Mouse (Mus musculus) MEL (cell line): ENCODE measurements at regions not wholly inside any gene's neighbourhood (a gene's known extent, or its start where the extent isn't known, plus 50 kb on each side); places are given as distances from the start of the nearest gene placed in this dataset.

Experiments used
- DNase-seq: peaks from one replicate; pipeline ENCODE4 v3.0.0; 2011; ENCODE audit warnings: low read depth, low spot score
- H3K27ac ChIP-seq: 2 replicates; pipeline ENCODE4 v1.5.1; 2012; ENCODE audit warnings: low read depth, mild to moderate bottlenecking, control low read depth, low read length, moderate library complexity; ENCODE audit not compliant: control insufficient read depth
- H3K27me3 ChIP-seq, 2 experiments: fragments of 150-350 bp in 1 of 2; sonication (generic) in 1 of 2; 2 replicates each; pipeline ENCODE4 v1.6.1; 2012; ENCODE audit warnings: low read length in 2 of 2, mild to moderate bottlenecking in 2 of 2, improper control_type of control experiment in 1 of 2, moderate library complexity in 1 of 2; ENCODE audit not compliant: insufficient read depth in 2 of 2, control insufficient read depth in 1 of 2
- H3K36me3 ChIP-seq, 2 experiments: 2 replicates each; pipeline ENCODE4 v1.6.1; 2012 to 2014; ENCODE audit warnings: low read length in 2 of 2, improper control_type of control experiment in 1 of 2, inconsistent platforms in 1 of 2, mild to moderate bottlenecking in 1 of 2; ENCODE audit not compliant: insufficient read depth in 2 of 2, control insufficient read depth in 1 of 2
- H3K4me1 ChIP-seq, 2 experiments: fragments of 150-350 bp in 1 of 2; sonication (generic) in 1 of 2; 2 replicates each; pipeline ENCODE4 v1.6.1; 2012; ENCODE audit warnings: low read length in 2 of 2, improper control_type of control experiment in 1 of 2, mild to moderate bottlenecking in 1 of 2; ENCODE audit not compliant: insufficient read depth in 2 of 2, control insufficient read depth in 1 of 2
- H3K4me3 ChIP-seq, 2 experiments: fragments of 150-350 bp in 1 of 2; sonication (generic) in 1 of 2; 2 replicates each; pipeline ENCODE4 v1.5.1; 2012; ENCODE audit warnings: low read depth in 2 of 2, low read length in 2 of 2, mild to moderate bottlenecking in 2 of 2, moderate library complexity in 2 of 2, control low read depth in 1 of 2, improper control_type of control experiment in 1 of 2; ENCODE audit not compliant: control insufficient read depth in 1 of 2, insufficient read depth in 1 of 2
- H3K79me2 ChIP-seq: 2 replicates; pipeline ENCODE4 v1.6.1; 2012; ENCODE audit warnings: mild to moderate bottlenecking, low read length, moderate library complexity; ENCODE audit not compliant: control insufficient read depth, poor library complexity, insufficient read depth
- H3K9ac ChIP-seq: 2 replicates; pipeline ENCODE4 v1.6.1; 2012; ENCODE audit warnings: low read depth, mild to moderate bottlenecking, control low read depth, low read length, moderate library complexity; ENCODE audit not compliant: control insufficient read depth, poor library complexity, severe bottlenecking
- H3K9me3 ChIP-seq: fragments of 150-350 bp; sonication (generic); replicated peaks from 2 replicates; pipeline ENCODE4 v1.6.1; 2012; ENCODE audit warnings: mild to moderate bottlenecking, low read length, improper control_type of control experiment, moderate library complexity; ENCODE audit not compliant: insufficient read depth
- BHLHE40 ChIP-seq: IDR thresholded peaks from 2 replicates; pipeline ENCODE4 v1.6.1; 2012; ENCODE audit warnings: low read depth, mild to moderate bottlenecking, inconsistent platforms, low read length, improper control_type of control experiment, borderline replicate concordance
- E2F4 ChIP-seq: IDR thresholded peaks from 2 replicates; pipeline ENCODE4 v1.6.1; 2011; ENCODE audit warnings: low read depth, low read length, improper control_type of control experiment, borderline replicate concordance
- ELF1 ChIP-seq: IDR thresholded peaks from 2 replicates; pipeline ENCODE4 v1.6.1; 2014; ENCODE audit warnings: low read depth, mild to moderate bottlenecking, inconsistent platforms, low read length, improper control_type of control experiment, moderate library complexity
- EP300 ChIP-seq, 2 experiments: IDR thresholded peaks; 2 replicates each; pipeline ENCODE4 v1.6.1; 2011; ENCODE audit warnings: improper control_type of control experiment in 2 of 2, low read length in 2 of 2, low read depth in 1 of 2, mild to moderate bottlenecking in 1 of 2
- ETS1 ChIP-seq: IDR thresholded peaks from 2 replicates; pipeline ENCODE4 v1.6.1; 2012; ENCODE audit warnings: low read depth, mild to moderate bottlenecking, inconsistent platforms, low read length, improper control_type of control experiment, moderate library complexity
- GABPA ChIP-seq: IDR thresholded peaks from 2 replicates; pipeline ENCODE4 v1.6.1; 2012; ENCODE audit warnings: low read depth, mild to moderate bottlenecking, inconsistent platforms, low read length, improper control_type of control experiment, moderate library complexity
- MEF2A ChIP-seq: IDR thresholded peaks from 2 replicates; pipeline ENCODE4 v1.6.1; 2014; ENCODE audit warnings: low read depth, mild to moderate bottlenecking, inconsistent platforms, low read length, improper control_type of control experiment; ENCODE audit not compliant: poor library complexity, insufficient replicate concordance, severe bottlenecking; ENCODE audit errors: extremely low read depth
- NELFE ChIP-seq: IDR thresholded peaks from 2 replicates; pipeline ENCODE4 v1.6.1; 2011; ENCODE audit warnings: low read depth, low read length, improper control_type of control experiment
- POLR2A ChIP-seq, 2 experiments: IDR thresholded peaks; 2 replicates each; pipeline ENCODE4 v1.6.1; 2011 to 2012; ENCODE audit warnings: low read length in 2 of 2, mild to moderate bottlenecking in 2 of 2, control low read depth in 1 of 2, improper control_type of control experiment in 1 of 2, low read depth in 1 of 2, moderate library complexity in 1 of 2; ENCODE audit not compliant: control insufficient read depth in 1 of 2, insufficient read depth in 1 of 2, poor library complexity in 1 of 2
- POLR2AphosphoS5 ChIP-seq: IDR thresholded peaks from 2 replicates; pipeline ENCODE4 v1.6.1; 2012; ENCODE audit warnings: low read depth, borderline replicate concordance, mild to moderate bottlenecking, inconsistent platforms, low read length, moderate library complexity, mixed read lengths
- RAD21 ChIP-seq: IDR thresholded peaks from 2 replicates; pipeline ENCODE4 v1.6.1; 2011; ENCODE audit warnings: mild to moderate bottlenecking, low read depth, low read length, improper control_type of control experiment
- RCOR1 ChIP-seq: IDR thresholded peaks from 2 replicates; pipeline ENCODE4 v1.6.1; 2012; ENCODE audit warnings: low read depth, mild to moderate bottlenecking, inconsistent platforms, low read length, improper control_type of control experiment
- SIN3A ChIP-seq: IDR thresholded peaks from 2 replicates; pipeline ENCODE4 v1.6.1; 2012; ENCODE audit warnings: low read length, improper control_type of control experiment, inconsistent platforms
- SMC3 ChIP-seq: IDR thresholded peaks from 2 replicates; pipeline ENCODE4 v1.6.1; 2011; ENCODE audit warnings: low read depth, low read length, improper control_type of control experiment
- TAL1 ChIP-seq: IDR thresholded peaks from 2 replicates; pipeline ENCODE4 v1.6.1; 2012; ENCODE audit warnings: mild to moderate bottlenecking, inconsistent platforms, low read length, moderate library complexity, mixed read lengths
- TCF12 ChIP-seq: IDR thresholded peaks from 2 replicates; pipeline ENCODE4 v1.6.1; 2014; ENCODE audit warnings: low read depth, mild to moderate bottlenecking, inconsistent platforms, low read length, improper control_type of control experiment, moderate library complexity
- USF1 ChIP-seq: IDR thresholded peaks from 2 replicates; pipeline ENCODE4 v1.6.1; 2014; ENCODE audit warnings: low read depth, mild to moderate bottlenecking, inconsistent platforms, low read length, improper control_type of control experiment, moderate library complexity
- USF2 ChIP-seq, 2 experiments: IDR thresholded peaks; 2 replicates each; pipeline ENCODE4 v1.6.1; 2011 to 2012; ENCODE audit warnings: improper control_type of control experiment in 2 of 2, low read length in 2 of 2, borderline replicate concordance in 1 of 2, inconsistent platforms in 1 of 2, low read depth in 1 of 2, mild to moderate bottlenecking in 1 of 2; ENCODE audit not compliant: insufficient read depth in 1 of 2
- ZKSCAN1 ChIP-seq: IDR thresholded peaks from 2 replicates; pipeline ENCODE4 v1.6.1; 2012; ENCODE audit warnings: low read depth, mild to moderate bottlenecking, inconsistent platforms, low read length, improper control_type of control experiment, moderate library complexity

- H3K9ac ChIP-seq: no peak overlapping the region
- no peaks in the 10 kb centered on the region for H3K27me3 ChIP-seq
- no peak for DNase-seq
- no peaks in the 10 kb centered on the region for H3K79me2 ChIP-seq
- TF ChIP-seq SMC3 (no peak), BHLHE40 (no peak), USF2 (IDR thresholded peaks at IDR 0.05; ENCODE audit: borderline replicate concordance in 1 of 2, insufficient read depth in 1 of 2, low read depth in 1 of 2, low read length in 2 of 2) (no peak), ZKSCAN1 (no peak), USF1 (no peak)
- H3K27ac ChIP-seq: no peak overlapping the region
- no peak overlapping the region for H3K4me3 ChIP-seq
- no peaks in the 10 kb centered on the region for H3K36me3 ChIP-seq
- H3K9me3 ChIP-seq: no peaks in the 10 kb centered on the region
- no peaks in the 10 kb centered on the region for H3K4me1 ChIP-seq
These were observed 65.2 kb upstream of the D16Ertd472e start for GRCm38 (mm10) chr16:78641717-78642116.

GRCm38 (mm10) chr16:78641205-78641604, 64.7 kb upstream of the D16Ertd472e start:
- DNase-seq: no peak
- Histone ChIP-seq H3K4me3 (no peak overlapping the region), H3K27ac (no peak overlapping the region), H3K9me3 (no peaks in the 10 kb centered on the region), H3K27me3 (no peaks in the 10 kb centered on the region), H3K4me1 (no peaks in the 10 kb centered on the region), H3K79me2 (no peaks in the 10 kb centered on the region), H3K36me3 (no peaks in the 10 kb centered on the region), H3K9ac (no peak overlapping the region)
- no peak for TF ChIP-seq USF1
- no peak for TF ChIP-seq MEF2A
- TF ChIP-seq SIN3A: no peak
- no peak for TF ChIP-seq GABPA
- TF ChIP-seq TAL1: no peak
- TF ChIP-seq ETS1: no peak
- no peak for TF ChIP-seq ELF1
- TF ChIP-seq NELFE: no peak
- no peak for TF ChIP-seq ZKSCAN1
- TF ChIP-seq USF2 (IDR thresholded peaks at IDR 0.05; ENCODE audit: borderline replicate concordance in 1 of 2, insufficient read depth in 1 of 2, low read depth in 1 of 2, low read length in 2 of 2): no peak
- no peak for TF ChIP-seq TCF12
- no peak for TF ChIP-seq RCOR1
- no peak for TF ChIP-seq POLR2A (IDR thresholded peaks at IDR 0.05; ENCODE audit: control insufficient read depth in 1 of 2, insufficient read depth in 1 of 2, low read depth in 1 of 2, low read length in 2 of 2, poor library complexity in 1 of 2)
- no peak for TF ChIP-seq EP300 (IDR thresholded peaks at IDR 0.05; ENCODE audit: low read depth in 1 of 2, low read length in 2 of 2)
- TF ChIP-seq RAD21: no peak
- no peak for TF ChIP-seq E2F4
- no peak for TF ChIP-seq POLR2AphosphoS5
